Mouse (Mus musculus): ENCODE results near the gene Rarb. TPM values are rescaled to one million over a fixed set of nuclear protein-coding genes. Genes with fewer than 3 reads are reported as not detected.

Gene Rarb
- polyA plus RNA-seq, 1 experiment from 2014 or later: 6.1 TPM

DNA sequence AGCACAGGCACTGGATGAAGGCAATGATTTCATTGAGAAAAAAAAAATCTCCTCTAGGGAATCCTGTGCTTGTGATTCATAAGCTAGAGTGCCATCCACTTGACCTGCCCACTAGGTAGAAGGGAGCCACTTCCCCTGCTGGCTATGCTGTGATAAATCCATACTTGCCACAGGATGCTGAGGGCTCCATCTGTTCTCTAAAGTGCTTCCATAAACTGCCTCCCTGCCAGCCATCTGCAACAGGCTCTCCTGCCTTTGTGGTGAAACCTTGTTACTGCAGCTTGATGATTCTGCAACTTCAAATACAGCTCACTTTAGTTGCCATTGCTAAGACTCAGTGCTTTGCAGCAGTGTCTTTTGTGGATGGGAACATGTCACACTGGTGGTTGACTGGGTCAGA is 213.5 kb downstream of the Rarb start:
- no peak for ATAC-seq

DNA sequence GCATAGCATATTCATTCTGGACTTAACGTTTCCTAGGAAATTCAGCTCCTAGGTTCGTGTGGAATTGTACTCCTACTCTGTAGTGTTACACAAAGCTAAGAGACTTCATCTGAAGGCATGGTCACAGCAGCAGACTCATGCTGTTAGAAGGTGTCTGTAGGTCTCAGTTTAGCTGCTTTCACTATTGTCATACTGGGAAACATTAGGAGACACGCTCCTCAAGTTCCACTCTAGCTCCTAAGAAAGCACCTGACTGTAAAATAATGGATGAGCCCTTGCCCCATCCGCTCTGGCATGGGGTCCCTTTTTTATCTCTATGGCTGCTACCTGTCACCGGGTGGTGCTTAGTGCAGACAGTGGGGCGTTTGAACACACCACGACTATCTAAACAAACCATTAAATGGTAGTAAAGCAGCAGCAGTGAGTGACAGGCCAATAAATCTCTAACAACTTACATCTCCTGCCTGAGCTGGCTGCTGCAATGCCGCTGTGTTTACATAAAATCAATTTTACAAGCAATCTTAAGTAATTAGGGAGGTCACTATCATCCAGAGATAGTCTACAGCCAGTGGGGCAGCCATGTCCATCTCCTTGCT is 214.4 kb downstream of the Rarb start:
- 74% methylated on average over 8 of the region's 8 CpGs for WGBS
- no peaks in the 10 kb centered on the region for H3K36me3 ChIP-seq (ENCODE audit: poor library complexity, severe bottlenecking)
- no peaks in the 10 kb centered on the region for H3K9me3 ChIP-seq (replicated peaks)
- H3K27me3 ChIP-seq: no peaks in the 10 kb centered on the region
- H3K27ac ChIP-seq: no peak overlapping the region
- ATAC-seq: no peak
- no peak overlapping the region for H3K4me2 ChIP-seq
- no peak overlapping the region for H3K4me3 ChIP-seq
- no peaks in the 10 kb centered on the region for H3K4me1 ChIP-seq
- no peak overlapping the region for H3K9ac ChIP-seq

More for the DNA sequence above, 213.5 kb downstream of the Rarb start:
- H3K4me1 ChIP-seq: no peaks in the 10 kb centered on the region
- H3K4me2 ChIP-seq: no peak overlapping the region
- no peak overlapping the region for H3K4me3 ChIP-seq
- H3K27ac ChIP-seq: no peak overlapping the region
- H3K9me3 ChIP-seq (replicated peaks): no peaks in the 10 kb centered on the region
- H3K27me3 ChIP-seq: no peaks in the 10 kb centered on the region
- no peak overlapping the region for H3K9ac ChIP-seq
- no peaks in the 10 kb centered on the region for H3K36me3 ChIP-seq (ENCODE audit: poor library complexity, severe bottlenecking)

DNA sequence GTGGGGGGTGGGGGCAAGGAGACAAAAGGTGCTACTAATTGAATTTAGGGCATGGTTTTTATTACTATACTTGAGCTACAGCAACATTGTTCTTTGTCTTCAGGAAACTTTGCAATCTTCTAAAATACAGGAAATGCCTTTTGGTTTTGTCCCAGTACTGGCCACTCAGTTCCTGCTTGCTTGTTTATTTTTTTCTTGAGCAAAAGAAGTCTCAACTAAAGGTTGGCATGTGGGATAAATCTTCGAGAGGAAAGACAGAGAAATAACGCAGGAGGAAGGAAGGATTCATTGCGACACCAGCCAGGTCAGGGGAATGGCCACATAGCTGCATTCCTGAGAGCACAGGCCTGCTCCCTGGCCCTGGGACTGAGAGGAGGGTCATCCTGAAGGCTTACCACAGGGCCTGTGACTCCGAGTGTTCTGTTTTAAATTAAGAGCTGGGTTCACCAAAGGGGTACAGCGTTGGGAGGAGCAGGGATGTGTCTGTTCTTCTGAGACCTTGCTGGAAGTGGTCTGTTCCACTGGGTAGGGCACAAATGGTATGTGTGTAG is 215.8 kb downstream of the Rarb start:
- no peak for ATAC-seq
- H3K9me3 ChIP-seq (replicated peaks): no peaks in the 10 kb centered on the region
- H3K4me2 ChIP-seq: no peak overlapping the region
- no peak overlapping the region for H3K9ac ChIP-seq
- H3K36me3 ChIP-seq (ENCODE audit: poor library complexity, severe bottlenecking): no peaks in the 10 kb centered on the region
- H3K4me3 ChIP-seq: no peak overlapping the region
- H3K4me1 ChIP-seq: 0 out of 2 replicates have a peak, but pooled peaks cover 6% of the 10 kb centered on the region
- H3K27ac ChIP-seq: no peak overlapping the region
- 65% methylated on average over 5 of the region's 5 CpGs for WGBS
- H3K27me3 ChIP-seq: no peaks in the 10 kb centered on the region

DNA sequence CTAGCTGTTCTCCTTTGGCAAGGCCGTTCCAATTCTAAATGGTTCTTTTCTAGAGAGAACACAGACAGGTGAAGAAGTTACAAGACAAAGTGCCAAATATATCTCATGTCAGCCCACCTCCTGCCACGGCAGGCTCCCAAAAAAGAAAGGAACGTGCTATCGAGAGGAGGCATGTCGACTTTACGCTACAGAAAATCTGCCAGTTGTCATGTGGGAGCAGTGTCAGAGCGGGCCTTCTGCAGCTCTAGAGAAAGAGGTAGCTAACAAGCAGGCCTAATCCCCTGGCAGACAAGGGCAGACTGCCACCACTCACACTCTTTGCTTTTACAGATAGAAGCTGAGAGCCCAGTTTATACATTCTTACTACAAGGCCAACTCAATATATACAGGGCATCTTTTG is 219.7 kb downstream of the Rarb start:
- ATAC-seq: peak; percentile 28; the same call in 1 of the 2 replicates

DNA sequence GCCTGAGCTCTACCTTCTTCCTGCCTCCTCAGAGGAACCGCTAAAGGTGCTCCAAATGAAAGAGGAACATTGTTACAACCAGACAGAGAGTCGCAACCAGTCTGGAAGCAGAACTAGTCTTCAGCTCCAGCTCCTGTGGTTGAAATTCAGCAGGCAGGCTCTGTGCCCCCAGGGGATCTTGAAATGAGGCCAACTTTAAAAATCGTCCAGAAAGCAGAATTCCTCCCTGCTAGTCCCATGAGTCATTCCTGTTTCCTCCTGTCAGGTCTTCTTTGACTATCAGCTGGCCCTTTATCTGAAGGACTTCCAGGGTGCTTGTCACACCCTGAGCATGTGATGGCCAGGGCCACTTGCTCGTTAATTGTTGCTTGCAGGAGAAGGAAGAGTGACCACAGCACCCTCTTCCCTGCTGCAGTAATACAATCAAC is 220.9 kb downstream of the Rarb start:
- H3K9ac ChIP-seq: no peak overlapping the region
- no peak for ATAC-seq
- no peaks in the 10 kb centered on the region for H3K9me3 ChIP-seq (replicated peaks)
- WGBS: 29% methylated on average over 4 of the region's 4 CpGs
- no peak overlapping the region for H3K27ac ChIP-seq
- no peak overlapping the region for H3K4me3 ChIP-seq
- 0 out of 2 replicates have a peak, but pooled peaks cover 11% of the 10 kb centered on the region for H3K4me1 ChIP-seq
- H3K27me3 ChIP-seq: no peaks in the 10 kb centered on the region
- H3K36me3 ChIP-seq (ENCODE audit: poor library complexity, severe bottlenecking): no peaks in the 10 kb centered on the region
- H3K4me2 ChIP-seq: no peak overlapping the region

More for the DNA sequence above, 219.7 kb downstream of the Rarb start:
- Histone ChIP-seq H3K9ac (no peak overlapping the region), H3K4me2 (no peak overlapping the region), H3K27ac (no peak overlapping the region), H3K27me3 (no peaks in the 10 kb centered on the region), H3K4me3 (no peak overlapping the region), H3K4me1 (0 out of 2 replicates have a peak, but pooled peaks cover 11% of the 10 kb centered on the region), H3K36me3 (ENCODE audit: poor library complexity, severe bottlenecking) (no peaks in the 10 kb centered on the region), H3K9me3 (replicated peaks) (no peaks in the 10 kb centered on the region)
- 78% methylated on average over 7 of the region's 7 CpGs for WGBS

DNA sequence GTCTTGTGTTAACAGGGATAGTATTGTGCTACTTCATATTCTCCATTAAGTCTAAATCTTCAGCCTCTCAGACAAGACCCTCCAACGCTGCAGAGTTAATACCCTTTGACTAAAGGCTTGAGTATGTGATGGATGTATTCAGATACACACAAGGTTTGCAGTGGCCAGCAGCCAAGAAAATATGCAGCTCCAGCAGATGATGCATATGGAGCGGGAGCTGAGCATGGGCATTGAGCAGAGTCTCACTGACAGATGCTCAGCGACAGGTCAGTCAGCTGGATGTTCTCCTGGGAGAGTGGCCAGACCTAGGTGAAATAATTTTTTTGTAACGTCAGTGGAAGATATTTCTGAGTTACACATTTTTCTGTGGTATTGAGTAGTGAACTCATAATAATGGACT is 229.8 kb downstream of the Rarb start:
- Histone ChIP-seq H3K9me3 (replicated peaks) (no peaks in the 10 kb centered on the region), H3K9ac (no peak overlapping the region), H3K4me3 (no peak overlapping the region), H3K36me3 (ENCODE audit: poor library complexity, severe bottlenecking) (no peaks in the 10 kb centered on the region), H3K27me3 (no peaks in the 10 kb centered on the region), H3K4me1 (no peaks in the 10 kb centered on the region), H3K27ac (no peak overlapping the region), H3K4me2 (no peak overlapping the region)
- WGBS: 80% methylated on average over 4 of the region's 4 CpGs
- ATAC-seq: no peak

DNA sequence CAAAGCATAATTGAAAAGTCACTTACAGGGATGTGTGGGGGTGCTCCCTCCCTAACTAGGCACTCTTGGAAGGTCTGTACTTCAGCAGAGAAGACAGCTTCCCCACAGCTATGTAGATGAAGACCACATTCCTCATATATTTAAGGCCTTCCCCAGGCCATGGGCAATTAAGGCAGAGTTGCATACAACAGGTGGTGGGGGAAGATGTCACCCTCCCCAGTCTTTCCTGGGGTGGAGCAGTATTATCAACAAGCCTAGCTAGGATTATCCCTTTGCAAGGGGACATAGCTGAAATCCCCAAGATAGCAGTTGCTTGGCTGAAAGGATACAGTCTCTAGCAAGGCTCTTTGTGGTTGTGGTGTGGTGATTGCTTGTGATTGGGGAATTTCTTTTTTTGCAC is 240.9 kb downstream of the Rarb start:
- Histone ChIP-seq H3K4me1 (peaks cover 10% of the 10 kb centered on the region; the same call in 1 of the 2 replicates), H3K9me3 (replicated peaks) (no peaks in the 10 kb centered on the region), H3K4me3 (no peak overlapping the region), H3K36me3 (ENCODE audit: poor library complexity, severe bottlenecking) (no peaks in the 10 kb centered on the region), H3K9ac (no peak overlapping the region), H3K27me3 (peaks cover 30% of the 10 kb centered on the region), H3K4me2 (no peak overlapping the region), H3K27ac (no peak overlapping the region)
- ATAC-seq: no peak

DNA sequence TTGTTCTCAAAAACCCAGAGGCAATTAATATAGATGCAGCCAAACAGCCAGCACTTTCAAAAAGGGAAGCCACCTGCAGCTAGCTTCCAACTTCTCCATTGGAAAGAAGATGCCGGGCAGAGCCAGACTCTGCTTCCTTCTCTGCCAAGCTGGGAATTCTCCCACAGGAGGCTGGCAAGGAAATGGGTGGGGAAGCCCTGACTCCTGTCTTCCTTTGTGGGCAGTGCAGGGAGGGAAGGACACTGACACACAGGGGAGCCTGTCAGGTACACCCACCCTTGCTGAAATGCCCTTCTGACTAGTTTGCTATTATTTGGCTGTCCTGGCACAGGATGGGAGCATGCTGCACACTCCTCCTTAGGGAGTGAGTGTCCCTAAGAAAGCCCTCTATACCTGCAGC is 241.9 kb downstream of the Rarb start:
- 16% methylated on average over 1 of the region's 1 CpGs for WGBS
- Histone ChIP-seq H3K4me1 (peaks cover 10% of the 10 kb centered on the region; the same call in 1 of the 2 replicates), H3K4me3 (no peak overlapping the region), H3K4me2 (no peak overlapping the region), H3K27me3 (peaks cover 40% of the 10 kb centered on the region), H3K36me3 (ENCODE audit: poor library complexity, severe bottlenecking) (no peaks in the 10 kb centered on the region), H3K9me3 (replicated peaks) (no peaks in the 10 kb centered on the region), H3K27ac (no peak overlapping the region), H3K9ac (no peak overlapping the region)
- no peak for ATAC-seq

DNA sequence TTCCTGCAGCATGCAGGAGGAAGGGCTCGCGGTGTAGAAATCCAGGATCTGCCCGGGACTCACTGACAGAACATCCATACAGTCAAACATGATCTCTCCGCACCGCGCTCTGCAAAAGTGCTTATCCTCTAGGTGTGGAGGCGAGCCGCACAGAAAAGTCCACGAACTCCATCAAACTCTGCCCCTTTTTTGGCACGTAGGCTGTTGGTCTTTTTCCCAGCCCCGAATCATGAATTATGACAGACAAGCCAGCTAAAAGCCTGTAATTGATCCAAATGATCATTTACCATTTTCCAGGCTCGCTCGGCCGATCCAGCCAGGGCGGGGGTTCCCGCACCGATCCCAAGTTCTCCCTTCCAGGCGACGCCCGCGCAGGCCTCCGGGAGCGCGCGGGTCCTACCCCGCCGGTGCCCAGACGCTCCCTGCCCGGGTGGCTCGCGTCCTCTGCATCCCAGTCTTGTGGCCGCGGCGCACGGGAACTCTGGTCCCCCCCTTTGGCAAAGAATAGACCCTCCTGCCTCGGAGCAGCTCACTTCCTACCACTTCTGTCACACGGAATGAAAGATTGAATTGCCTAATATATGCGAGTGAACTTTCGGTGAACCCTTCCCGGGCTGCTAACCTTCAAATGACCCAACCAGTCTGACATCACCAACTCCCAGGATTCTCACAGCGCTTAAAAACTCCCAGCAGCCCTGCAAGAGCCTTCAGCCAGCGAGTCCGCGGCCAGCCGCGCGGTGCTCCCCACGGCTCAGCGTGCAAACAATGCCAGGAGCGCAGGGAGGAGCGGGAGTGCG is 243.8 kb downstream of the Rarb start:
- ATAC-seq: peak; percentile 91
- no peaks in the 10 kb centered on the region for H3K9me3 ChIP-seq (replicated peaks)
- under 1% methylated on average over 52 of the region's 52 CpGs for WGBS
- peak overlapping the region; percentile 70 for H3K9ac ChIP-seq
- H3K4me3 ChIP-seq: peak overlapping the region; percentile 57
- H3K4me2 ChIP-seq: peak overlapping the region; percentile 92
- H3K36me3 ChIP-seq (ENCODE audit: poor library complexity, severe bottlenecking): no peaks in the 10 kb centered on the region
- H3K4me1 ChIP-seq: peaks cover 18% of the 10 kb centered on the region
- peaks cover 52% of the 10 kb centered on the region for H3K27me3 ChIP-seq
- peak overlapping the region; percentile 14; the same call in 1 of the 2 replicates for H3K27ac ChIP-seq

DNA sequence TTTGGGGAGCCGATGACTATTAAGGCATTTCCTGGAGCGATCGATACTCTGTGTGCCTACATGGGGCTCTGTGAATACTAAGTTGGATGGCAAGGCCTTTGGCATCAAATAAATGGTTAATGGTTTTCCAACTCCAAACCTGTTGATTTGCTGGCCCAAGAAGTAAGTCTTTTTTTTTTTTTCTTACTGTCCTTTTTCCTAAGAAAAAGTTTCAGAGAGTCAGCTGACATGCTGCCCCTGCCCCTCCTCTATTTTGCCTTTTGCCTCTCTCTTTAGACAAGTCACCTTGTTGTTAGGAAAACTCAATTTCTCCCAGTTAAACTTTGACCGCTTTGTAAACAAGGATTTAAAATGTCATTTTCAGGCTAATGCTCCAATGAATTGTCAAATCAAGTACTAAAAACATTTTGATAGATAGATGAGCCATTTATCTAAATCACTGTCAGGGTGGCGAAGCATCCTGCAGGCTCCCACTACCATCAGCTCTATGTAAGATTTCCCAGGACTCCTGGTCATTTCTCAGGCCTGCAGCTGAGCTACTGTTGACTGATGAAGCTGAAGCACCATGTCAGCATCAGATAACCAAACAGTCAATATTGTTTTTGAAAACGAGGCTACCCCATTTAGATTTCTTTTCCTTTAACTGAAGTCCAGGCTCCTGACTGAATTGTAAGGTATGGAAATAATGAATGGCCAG is 245.3 kb downstream of the Rarb start:
- Histone ChIP-seq H3K27me3 (peaks cover 60% of the 10 kb centered on the region), H3K4me1 (peaks cover 18% of the 10 kb centered on the region), H3K36me3 (ENCODE audit: poor library complexity, severe bottlenecking) (no peaks in the 10 kb centered on the region), H3K9ac (peak overlapping the region; percentile 12; the same call in 1 of the 2 replicates), H3K9me3 (replicated peaks) (no peaks in the 10 kb centered on the region), H3K27ac (no peak overlapping the region), H3K4me2 (peak overlapping the region; percentile 92), H3K4me3 (peak overlapping the region; percentile 57)
- no peak for ATAC-seq
- WGBS: 49% methylated on average over 6 of the region's 6 CpGs

DNA sequence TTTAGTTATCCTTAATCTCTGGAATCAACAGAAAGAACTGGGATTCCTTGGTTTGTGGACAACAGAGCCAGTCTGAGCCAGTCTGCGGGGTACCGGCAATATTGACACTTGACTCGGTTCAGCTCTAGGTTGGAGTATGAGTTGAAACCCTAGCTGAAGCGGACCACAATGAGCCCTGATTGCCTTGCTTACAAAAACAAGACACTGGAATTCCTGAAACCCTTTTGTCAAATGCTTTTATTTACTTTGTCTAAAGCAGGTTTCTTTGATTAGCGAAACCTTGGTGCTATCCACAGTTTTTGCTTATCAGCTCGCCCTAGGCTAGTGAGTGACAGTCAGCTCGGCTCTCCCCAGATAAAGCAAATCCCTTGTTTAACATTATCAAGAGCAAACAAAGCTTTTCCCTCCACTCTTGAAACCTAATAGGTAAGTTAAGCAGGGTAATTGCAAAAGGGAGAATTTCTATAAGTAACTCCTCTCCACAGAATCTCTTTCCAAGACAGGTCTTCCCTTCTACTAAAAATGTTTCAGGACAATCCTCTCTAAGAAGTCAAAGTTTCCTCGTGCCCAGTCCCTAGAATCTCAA is 246.1 kb downstream of the Rarb start:
- peak overlapping the region; percentile 1 for H3K4me3 ChIP-seq
- peaks cover 18% of the 10 kb centered on the region for H3K4me1 ChIP-seq
- H3K4me2 ChIP-seq: peak overlapping the region; percentile 3
- no peak for ATAC-seq
- H3K27ac ChIP-seq: no peak overlapping the region
- WGBS: 11% methylated on average over 8 of the region's 8 CpGs
- H3K27me3 ChIP-seq: peaks cover 61% of the 10 kb centered on the region
- H3K9me3 ChIP-seq (replicated peaks): no peaks in the 10 kb centered on the region
- H3K9ac ChIP-seq: no peak overlapping the region
- no peaks in the 10 kb centered on the region for H3K36me3 ChIP-seq (ENCODE audit: poor library complexity, severe bottlenecking)
